Mouse (Mus musculus): Measurements from ENCODE around the gene Nckap5l.

DNA sequence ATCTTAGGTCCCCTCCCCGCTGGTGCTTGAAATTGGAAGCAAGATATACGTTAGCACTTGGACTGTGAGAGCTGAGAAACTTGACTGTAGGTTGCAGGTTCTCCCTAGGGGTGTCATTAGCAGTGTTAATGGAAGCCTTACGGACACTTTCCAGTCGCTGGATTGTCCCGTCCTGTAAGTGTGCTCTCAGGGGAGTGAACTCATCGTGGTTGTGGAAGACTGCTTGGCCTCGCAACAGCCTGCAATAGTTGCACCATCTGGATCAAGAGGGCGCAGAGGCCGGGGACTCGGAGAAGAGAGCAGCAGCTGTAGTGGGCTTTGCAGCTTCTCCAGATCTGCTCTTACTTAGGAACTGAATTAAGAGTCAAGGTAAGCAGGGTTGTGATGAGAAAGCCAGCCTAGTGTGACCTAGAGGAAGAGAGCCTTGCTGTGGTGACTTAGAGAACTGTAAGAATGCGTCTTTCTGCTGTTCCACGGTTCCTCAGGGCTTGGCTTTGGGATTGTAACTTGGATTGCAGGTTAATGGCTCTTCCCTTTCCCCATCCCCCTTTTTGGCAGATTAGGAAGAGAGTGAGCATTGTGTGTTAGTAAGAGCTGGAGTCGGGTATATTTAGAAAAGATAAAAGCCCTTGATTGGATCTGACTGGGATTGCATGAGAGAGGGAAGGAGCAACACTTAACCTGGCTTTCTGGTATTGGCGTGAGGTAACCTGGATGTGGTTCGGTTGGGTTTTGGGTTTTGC is 57.9 kb downstream of the Nckap5l start:
- no peak for TF ChIP-seq GATA1 (IDR thresholded peaks at IDR 0.05; ENCODE audit: borderline replicate concordance, low read length)
- TF ChIP-seq FLI1 (IDR thresholded peaks at IDR 0.05; ENCODE audit: low read length) = 0 out of 2 replicates have a peak, but pooled peaks have one; percentile 12
